Mouse (Mus musculus) embryo, embryonic 10.5 days (tissue): Measurements from ENCODE around the gene Tubb2a.

ENCODE experiments used
- DNase-seq: peaks from one replicate; pipeline ENCODE4 v3.0.0-alpha.2; 2015; ENCODE audit warnings: low spot score

Gene Tubb2a

GRCm38 (mm10) chr13:34077492-34078271, at the start of gene Tubb2a:
Tubb2a (minus strand) TSS chr13:34078007.
- peak; percentile 91 for DNase-seq

DNA sequence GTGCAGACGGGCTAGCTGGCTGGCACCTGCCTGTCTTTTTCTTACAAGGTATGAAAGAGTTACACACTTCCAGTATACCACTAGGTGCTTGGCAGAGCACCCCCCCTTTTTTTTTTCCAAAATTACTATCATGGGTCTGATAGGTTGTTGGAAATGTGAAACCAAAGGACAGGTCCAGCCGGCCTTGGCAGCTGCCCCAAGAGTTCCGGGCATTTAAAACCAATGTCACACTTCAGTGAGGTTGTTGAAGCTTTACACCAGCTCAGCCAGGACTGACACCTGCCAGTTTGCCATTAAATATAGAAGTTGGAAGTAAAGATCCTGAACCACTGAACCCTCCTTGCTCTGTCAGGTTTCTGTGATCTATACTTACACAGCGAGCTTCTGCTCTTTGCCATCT, 47.9 kb upstream of the Tubb2a start:
- DNase-seq: no peak

GRCm38 (mm10) chr13:34120536-34120935, 42.7 kb upstream of the Tubb2a start:
- DNase-seq: no peak

DNA sequence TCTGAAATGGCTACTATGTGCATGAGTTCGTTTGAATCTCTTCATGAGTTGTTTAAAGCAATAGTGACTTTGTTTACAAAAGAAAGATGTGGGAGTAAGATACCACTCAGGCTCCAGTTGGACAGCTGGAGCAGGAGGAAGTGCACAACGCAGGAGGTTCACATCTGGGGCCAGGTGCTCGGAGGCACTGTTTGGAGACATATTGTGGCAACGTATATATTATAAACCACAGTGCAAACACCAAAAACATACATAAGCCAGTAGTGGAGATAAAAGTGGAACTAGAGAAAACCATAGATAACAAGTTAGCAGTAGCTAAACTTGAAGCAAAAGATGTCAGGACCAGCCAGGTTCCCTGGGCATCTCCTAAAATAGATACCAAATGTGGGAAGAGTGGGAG, 41.6 kb upstream of the Tubb2a start:
- no peak for DNase-seq

DNA sequence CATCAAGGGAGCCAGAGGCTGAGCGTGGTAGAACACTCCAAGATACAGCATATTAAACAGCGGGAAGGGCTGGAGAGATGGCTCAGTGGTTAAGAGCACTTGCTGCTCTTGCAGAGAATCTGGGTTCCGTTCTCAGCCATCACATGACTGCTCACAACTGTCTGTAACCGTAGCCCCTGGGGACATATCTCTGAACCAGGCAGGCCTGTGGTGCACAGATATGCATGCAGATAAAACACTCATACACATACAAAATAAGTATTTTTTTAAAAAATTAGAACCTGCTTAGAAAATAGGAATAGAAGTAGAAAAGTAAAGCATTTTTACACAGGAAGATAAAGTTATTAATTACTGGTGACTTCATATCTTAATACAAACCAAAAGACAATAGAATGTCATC, 41.0 kb upstream of the Tubb2a start:
- DNase-seq: no peak

- DNase-seq: no peak
Observed at GRCm38 (mm10) chr13:34116508-34116907, 38.7 kb upstream of the Tubb2a start.

DNA sequence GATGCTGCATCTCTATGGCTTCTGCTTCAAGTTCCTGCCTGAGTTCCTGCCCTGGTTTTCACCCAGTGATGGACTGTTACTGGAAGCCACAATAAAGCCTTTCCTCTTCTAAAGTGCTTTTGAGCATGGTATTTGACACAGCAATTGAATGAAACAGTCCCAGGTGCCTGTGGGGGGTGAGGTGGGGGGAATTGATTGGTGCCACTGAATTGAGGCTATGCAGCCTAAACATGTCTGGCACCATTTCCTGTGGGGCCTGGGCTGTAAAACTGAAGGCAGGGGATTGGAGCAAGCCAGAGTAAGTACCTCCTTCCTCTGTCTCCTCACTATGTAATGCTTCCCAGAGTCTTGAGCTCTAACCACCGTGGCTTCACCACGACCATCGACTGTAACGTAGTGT, 36.8 kb upstream of the Tubb2a start:
- DNase-seq: no peak

DNA sequence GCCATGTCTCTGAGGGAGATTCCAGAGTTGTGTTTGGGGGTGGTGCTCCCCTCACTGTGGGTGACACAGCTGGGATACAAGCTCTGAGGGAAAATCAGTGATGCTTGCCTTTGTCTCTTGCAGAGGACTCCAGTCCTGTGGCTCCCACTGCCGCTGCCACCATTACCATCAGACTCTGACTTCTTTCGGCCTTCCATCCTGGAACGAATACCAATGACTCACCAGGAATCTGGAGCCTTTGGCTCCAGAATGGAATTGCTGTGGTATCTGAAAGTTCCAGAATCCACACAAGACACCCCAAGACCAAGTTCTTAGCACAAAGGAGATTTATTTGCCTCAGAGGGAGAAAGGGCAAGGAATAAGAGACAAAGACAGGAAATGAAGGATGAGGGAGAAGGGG, 35.3 kb upstream of the Tubb2a start:
- DNase-seq: no peak

DNA sequence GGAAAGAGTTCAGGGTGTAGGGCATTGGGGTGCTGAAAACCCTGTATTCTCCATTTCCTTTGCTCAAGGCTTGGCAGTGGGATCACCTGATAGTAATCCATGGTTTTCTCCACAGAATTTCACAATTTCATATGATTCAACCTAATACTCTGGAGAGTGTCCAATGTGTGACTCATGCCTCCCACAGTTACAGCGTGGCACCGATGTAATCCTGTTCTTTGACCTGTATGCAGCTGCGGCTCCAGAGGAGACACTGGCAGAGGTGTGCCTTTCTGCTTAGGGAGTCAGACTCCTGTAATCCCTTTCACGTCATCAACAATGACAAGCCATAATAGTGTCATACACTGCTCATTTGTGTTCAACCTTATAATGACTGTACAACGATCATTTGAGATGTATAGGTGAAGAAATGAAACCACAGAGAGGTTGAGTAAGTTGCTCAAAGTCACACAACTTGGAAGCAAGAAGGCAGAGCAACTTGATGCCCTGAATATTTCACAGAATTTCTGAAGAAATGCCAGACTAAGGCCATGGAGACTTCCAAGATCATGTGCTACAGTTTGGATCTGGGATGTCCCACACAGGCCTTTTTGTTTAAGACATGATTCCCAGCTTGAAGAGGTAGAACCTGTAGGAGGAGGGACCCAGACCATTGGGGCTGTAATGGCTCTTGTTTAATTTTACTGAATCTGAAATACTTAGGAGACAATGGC, 34.7 kb upstream of the Tubb2a start:
- DNase-seq: no peak

- DNase-seq: no peak
Observed at GRCm38 (mm10) chr13:34111878-34112277, 34.1 kb upstream of the Tubb2a start.

DNA sequence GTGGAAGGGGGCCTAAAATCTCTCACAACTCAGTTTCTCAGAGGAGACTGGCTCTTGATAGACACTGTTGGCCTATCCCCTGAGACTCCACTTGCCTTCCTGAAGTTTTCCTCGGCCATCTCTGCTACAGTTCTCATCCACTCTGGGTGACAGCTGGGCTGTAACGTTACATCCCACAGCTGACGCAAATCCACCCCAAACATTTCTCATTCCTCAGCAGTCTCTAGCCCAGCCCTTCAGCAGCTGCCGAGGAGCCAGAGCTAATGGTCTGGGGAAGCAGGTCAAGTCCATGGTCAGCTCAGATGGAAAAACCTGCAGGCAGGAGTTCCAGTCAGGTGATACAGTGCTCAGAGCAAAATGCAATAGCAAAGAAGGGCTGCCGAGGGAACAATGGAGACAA, 33.2 kb upstream of the Tubb2a start:
- DNase-seq: no peak

DNA sequence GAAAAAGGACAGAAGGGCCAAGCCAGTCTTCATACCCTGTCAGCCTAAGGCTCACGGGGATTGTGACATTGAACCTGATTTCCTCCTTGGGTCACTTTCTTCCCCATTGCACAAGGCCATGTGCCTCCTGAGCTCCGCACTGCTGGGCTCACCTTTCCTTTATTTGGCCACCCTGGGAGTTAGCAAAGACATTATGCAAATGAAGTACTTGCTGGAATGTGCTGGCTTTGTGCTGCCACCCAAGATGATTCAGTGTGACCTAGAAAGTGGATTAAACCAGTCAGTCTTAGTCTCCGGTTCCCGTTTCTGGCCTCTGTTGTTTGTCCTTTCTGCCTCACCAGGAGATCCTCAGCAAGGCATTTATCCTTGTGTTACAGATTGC, 31.9 kb upstream of the Tubb2a start:
- no peak for DNase-seq

GRCm38 (mm10) chr13:34109035-34109676, 31.3 kb upstream of the Tubb2a start:
- no peak for DNase-seq

GRCm38 (mm10) chr13:34106999-34107398, 29.2 kb upstream of the Tubb2a start:
- DNase-seq: no peak

- DNase-seq: no peak
Observed at GRCm38 (mm10) chr13:34106256-34106655, 28.4 kb upstream of the Tubb2a start.

- no peak for DNase-seq
Observed at GRCm38 (mm10) chr13:34105364-34105763, 27.6 kb upstream of the Tubb2a start.

DNA sequence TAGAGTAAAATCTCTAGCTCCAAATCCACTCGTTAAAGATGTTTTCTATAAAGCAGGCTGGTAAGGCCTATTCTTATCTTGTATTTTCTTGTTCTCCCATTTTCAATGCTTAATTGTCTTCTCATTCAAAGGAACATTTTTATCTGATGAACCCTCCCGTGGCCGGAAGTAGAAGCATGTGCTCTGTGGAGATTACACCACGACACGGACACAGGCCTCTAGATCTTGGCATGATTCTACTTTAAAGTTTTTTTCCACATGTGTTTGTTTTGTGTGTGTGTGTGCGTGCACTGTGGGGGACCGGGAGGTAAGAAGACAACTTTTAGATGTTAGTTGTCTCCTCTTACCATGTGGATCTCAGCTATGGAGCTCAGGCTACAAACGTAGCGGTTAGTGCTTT, 24.1 kb upstream of the Tubb2a start:
- no peak for DNase-seq

- no peak for DNase-seq
Observed at GRCm38 (mm10) chr13:34101247-34101646, 23.4 kb upstream of the Tubb2a start.

- no peak for DNase-seq
Observed at GRCm38 (mm10) chr13:34100733-34101132, 22.9 kb upstream of the Tubb2a start.

GRCm38 (mm10) chr13:34097086-34097485, 19.3 kb upstream of the Tubb2a start:
- DNase-seq: no peak

- no peak for DNase-seq
Observed at GRCm38 (mm10) chr13:34096455-34096854, 18.6 kb upstream of the Tubb2a start.

GRCm38 (mm10) chr13:34095542-34096435, 18.0 kb upstream of the Tubb2a start:
- peak; percentile 72 for DNase-seq
